Mouse (Mus musculus) left cerebral cortex, adult 6 months (tissue): Measurements from ENCODE around the gene Gm10471. TPM values are rescaled to one million over a fixed set of nuclear protein-coding genes. Genes with fewer than 3 reads are reported as not detected.

Experiments
- long read RNA-seq, 2 experiments: library from polyadenylated mRNA; unstranded; transcript quantifications; one replicate each; pipeline ENCODE4 v2.0.0; 2019 to 2020
- polyA plus RNA-seq: library from polyadenylated mRNA; unstranded; fragments of <200 nt; fragmentation: Nextera tagmentation; gene quantifications from 2 replicates; pipeline ENCODE4 v1.2.3, GENCODE M21; 2021

Gm10471 gene
- not detected in 2 replicates for polyA plus RNA-seq
- long read RNA-seq, experiment 1, partial matches to known transcripts: 0 of 1 reads
- long read RNA-seq, experiment 1, other reads (novel, unspliced or antisense): 1 of 1 reads
- long read RNA-seq, experiment 2: 0 reads

GRCm38 (mm10) chr5:26089191-26089590, at the start of gene Gm10471:
Gm10471 (minus strand) TSS chr5:26089291.

GRCm38 (mm10) chr5:26121321-26121720, 32.2 kb upstream of the Gm10471 start, which contains the start of gene Gm10220:
Gm10220 (minus strand) TSS chr5:26121421.

GRCm38 (mm10) chr5:26105262-26105661, 16.2 kb upstream of the Gm10471 start, which contains the start of gene 5031410I06Rik:
5031410I06Rik (minus strand) TSS chr5:26105362.

GRCm38 (mm10) chr5:26058481-26058880, 30.6 kb downstream of the Gm10471 start, which contains the start of gene Gm7347:
Gm7347 (minus strand) TSS chr5:26058581.

GRCm38 (mm10) chr5:26039458-26039857, 49.6 kb downstream of the Gm10471 start, which contains the start of gene Speer4a:
Speer4a (minus strand) TSS chr5:26039558.

Other genes with a start within 250 kb of the Gm10471 start
- not detected in 2 replicates for gene Gm21663, start 146.9 kb downstream of the Gm10471 start, polyA plus RNA-seq
- 0.05 TPM in 1 of 2 replicates, not detected in the other for gene Gm21671, start 134.9 kb downstream of the Gm10471 start, polyA plus RNA-seq
- 0.09 TPM in 1 of 2 replicates, not detected in the other for gene Gm21680, start 116.6 kb downstream of the Gm10471 start, polyA plus RNA-seq
- gene Gm21698, start 100.6 kb downstream of the Gm10471 start, polyA plus RNA-seq: 0.09 TPM in 1 of 2 replicates, not detected in the other
- 0.06 TPM in 1 of 2 replicates, not detected in the other for gene Gm1979, start 84.5 kb downstream of the Gm10471 start, polyA plus RNA-seq
- gene Gm5862, start 66.4 kb downstream of the Gm10471 start, polyA plus RNA-seq: 0.10 TPM in 1 of 2 replicates, not detected in the other
- gene Speer4a, start 49.7 kb downstream of the Gm10471 start, polyA plus RNA-seq: 0.06 and 0.18 TPM in 2 replicates
- gene Gm7347, start 30.7 kb downstream of the Gm10471 start, polyA plus RNA-seq: not detected in 2 replicates
- gene 5031410I06Rik, start 16.1 kb upstream of the Gm10471 start, polyA plus RNA-seq: 0.06 TPM in 1 of 2 replicates, not detected in the other
- gene Gm10220, start 32.1 kb upstream of the Gm10471 start, polyA plus RNA-seq: not detected in 2 replicates
- gene Gm7361, start 168.4 kb upstream of the Gm10471 start, polyA plus RNA-seq: not detected in 2 replicates